In the genomic region with DNA sequence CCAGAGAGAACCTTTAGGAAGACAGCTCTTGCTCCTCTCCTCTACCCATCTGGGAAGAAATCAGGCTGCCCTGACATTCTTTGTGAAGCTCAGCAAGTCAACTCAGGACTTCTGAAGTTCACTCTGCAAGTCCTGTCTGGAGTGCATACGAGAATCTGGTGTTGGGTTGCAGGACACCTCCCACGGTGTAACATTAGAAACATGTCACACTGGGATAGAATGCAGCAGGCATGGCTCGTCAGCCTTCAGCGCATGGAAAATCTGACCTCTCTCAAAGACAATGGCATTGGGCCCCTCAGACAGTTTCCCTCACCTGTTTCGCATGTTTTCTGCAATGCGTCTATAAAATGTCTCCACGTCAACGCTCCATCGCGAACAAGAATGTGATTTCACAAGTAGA, we compare ENCODE assay signal across 18 mouse cellular contexts.
DNase-seq lines count a peak whose midpoint lies in the region; ATAC-seq and TF ChIP-seq lines count a peak whose summit lies in the region.
"Had no signal": no experiment of that assay in that cellular context is flagged by ENCODE, and none has a peak within 500 bp of the region (broad histone marks: within the 10 kb centered on the region; RNA-seq: fewer than 3 reads in every experiment).

No protein-coding gene starts in this region.

- no peaks in the 10 kb centered on the region for H3K27me3 ChIP-seq in heart, embryonic 11.5 days (ENCODE audit: control insufficient read depth, insufficient read depth, low read length)
- no peaks in the 10 kb centered on the region for H3K27me3 ChIP-seq in kidney, embryonic 14.5 days (ENCODE audit: control insufficient read depth, insufficient read depth, low read length)
- H3K27me3 ChIP-seq in limb, embryonic 14.5 days (ENCODE audit: control insufficient read depth, insufficient read depth, low read length), result no peaks in the 10 kb centered on the region
- no peaks in the 10 kb centered on the region for H3K27me3 ChIP-seq in myocyte (ENCODE audit: control insufficient read depth, insufficient read depth, insufficient read length)
- no peaks in the 10 kb centered on the region for H3K27me3 ChIP-seq in midbrain, postnatal 0 days (ENCODE audit: insufficient read depth, low read length)
- H3K27me3 ChIP-seq: forebrain, embryonic 15.5 days; heart, embryonic 13.5 days; hindbrain, embryonic 12.5 days had no signal

- H3ac ChIP-seq in myocyte (ENCODE audit: control insufficient read depth, insufficient read length), result no peak overlapping the region

- no peak overlapping the region for H3K4me2 ChIP-seq in heart, embryonic 11.5 days
- no peak overlapping the region for H3K4me2 ChIP-seq in kidney, embryonic 14.5 days (replicated peaks; ENCODE audit: low read depth, low read length)
- H3K4me2 ChIP-seq in limb, embryonic 14.5 days (replicated peaks; ENCODE audit: low read depth, low read length, severe bottlenecking), result no peak overlapping the region
- no peak overlapping the region for H3K4me2 ChIP-seq in myocyte (ENCODE audit: low read depth)
- H3K4me2 ChIP-seq in midbrain, postnatal 0 days (ENCODE audit: low read depth, low read length, poor library complexity, severe bottlenecking), result no peak overlapping the region
- H3K4me2 ChIP-seq: forebrain, embryonic 15.5 days; heart, embryonic 13.5 days; hindbrain, embryonic 12.5 days had no signal

- peaks cover 5% of the 10 kb centered on the region; the same call in 1 of the 2 replicates for H3K4me1 ChIP-seq in heart, embryonic 11.5 days (ENCODE audit: control insufficient read depth, insufficient read depth, low read length)
- no peaks in the 10 kb centered on the region for H3K4me1 ChIP-seq in kidney, embryonic 14.5 days (ENCODE audit: control insufficient read depth, insufficient read depth, low read length)
- peaks cover 11% of the 10 kb centered on the region for H3K4me1 ChIP-seq in limb, embryonic 14.5 days (ENCODE audit: control insufficient read depth, insufficient read depth, low read length)
- H3K4me1 ChIP-seq in midbrain, postnatal 0 days (ENCODE audit: insufficient read depth, low read length), result no peaks in the 10 kb centered on the region
- H3K4me1 ChIP-seq: forebrain, embryonic 15.5 days had no signal

- H3K9me3 ChIP-seq in heart, embryonic 11.5 days (replicated peaks; ENCODE audit: control insufficient read depth, low read length), result no peaks in the 10 kb centered on the region
- no peaks in the 10 kb centered on the region for H3K9me3 ChIP-seq in kidney, embryonic 14.5 days (ENCODE audit: control insufficient read depth, low read length)
- H3K9me3 ChIP-seq in limb, embryonic 14.5 days (ENCODE audit: control insufficient read depth, low read length), result no peaks in the 10 kb centered on the region
- no peaks in the 10 kb centered on the region for H3K9me3 ChIP-seq in midbrain, postnatal 0 days (ENCODE audit: low read length)
- H3K9me3 ChIP-seq: forebrain, embryonic 15.5 days; heart, embryonic 13.5 days; hindbrain, embryonic 12.5 days had no signal

- ATAC-seq in heart, embryonic 11.5 days (replicated peaks; ENCODE audit: insufficient number of reproducible peaks, low FRiP score, low TSS enrichment), result no peak
- ATAC-seq in kidney, embryonic 14.5 days (ENCODE audit: low FRiP score, low TSS enrichment), result peak; percentile 57
- peak; percentile 68 for ATAC-seq in limb, embryonic 14.5 days (ENCODE audit: low FRiP score, low read depth)
- ATAC-seq in midbrain, postnatal 0 days (ENCODE audit: low FRiP score), result no peak
- ATAC-seq: forebrain, embryonic 15.5 days; hindbrain, embryonic 16.5 days; inflammation-experienced regulatory T-cells, adult 6 months; intestine, postnatal 0 days had no signal

- H3K9ac ChIP-seq in heart, embryonic 11.5 days (ENCODE audit: low read depth, low read length), result no peak overlapping the region
- no peak overlapping the region for H3K9ac ChIP-seq in kidney, embryonic 14.5 days (ENCODE audit: low read depth, low read length)
- no peak overlapping the region for H3K9ac ChIP-seq in limb, embryonic 14.5 days (ENCODE audit: low read depth, low read length, severe bottlenecking)
- no peak overlapping the region for H3K9ac ChIP-seq in midbrain, postnatal 0 days (replicated peaks; ENCODE audit: low read length, poor library complexity, severe bottlenecking)
- H3K9ac ChIP-seq: forebrain, embryonic 15.5 days; heart, embryonic 13.5 days; hindbrain, embryonic 12.5 days had no signal

- TF ChIP-seq POLR2A in limb, embryonic 14.5 days (IDR thresholded peaks at IDR 0.05; ENCODE audit: borderline replicate concordance, extremely low read depth, insufficient read depth, insufficient read length), result no peak
- no peak for TF ChIP-seq POLR2A in myocyte (IDR thresholded peaks at IDR 0.05; ENCODE audit: insufficient read length, low read depth)

- no peaks in the 10 kb centered on the region for H3K36me3 ChIP-seq in heart, embryonic 11.5 days (ENCODE audit: control insufficient read depth, insufficient read depth, low read length)
- H3K36me3 ChIP-seq in kidney, embryonic 14.5 days (ENCODE audit: control insufficient read depth, insufficient read depth, low read length), result no peaks in the 10 kb centered on the region
- H3K36me3 ChIP-seq in limb, embryonic 14.5 days (ENCODE audit: control insufficient read depth, insufficient read depth, low read length), result no peaks in the 10 kb centered on the region
- no peaks in the 10 kb centered on the region for H3K36me3 ChIP-seq in myocyte (ENCODE audit: control insufficient read depth, insufficient read depth)
- no peaks in the 10 kb centered on the region for H3K36me3 ChIP-seq in midbrain, postnatal 0 days (ENCODE audit: insufficient read depth, low read length)
- H3K36me3 ChIP-seq: forebrain, embryonic 15.5 days; heart, embryonic 13.5 days; hindbrain, embryonic 12.5 days had no signal

- peak; percentile 79 for DNase-seq in heart, adult 11 months
- DNase-seq in kidney, adult 8-10 months, result no peak
- no peak for DNase-seq in limb, embryonic 14.5 days (ENCODE audit: low spot score)
- no peak for DNase-seq in midbrain, postnatal 0 days (ENCODE audit: low spot score)
- DNase-seq: adrenal gland, adult 2 months; adrenal gland, postnatal 25 days; cerebellum, adult 2 months; heart, postnatal 10 days had no signal

- H3K79me2 ChIP-seq in myocyte (ENCODE audit: control insufficient read depth, insufficient read depth), result no peaks in the 10 kb centered on the region

- H3K27ac ChIP-seq in heart, embryonic 11.5 days (ENCODE audit: low read depth, low read length), result no peak overlapping the region
- H3K27ac ChIP-seq in kidney, embryonic 14.5 days (ENCODE audit: low read depth, low read length), result no peak overlapping the region
- H3K27ac ChIP-seq in limb, embryonic 14.5 days (replicated peaks; ENCODE audit: low read depth, low read length), result no peak overlapping the region
- H3K27ac ChIP-seq in midbrain, postnatal 0 days (ENCODE audit: low read depth, low read length), result no peak overlapping the region
- H3K27ac ChIP-seq: forebrain, embryonic 15.5 days; heart, adult 2 months; heart, embryonic 13.5 days; hindbrain, embryonic 12.5 days had no signal

- 69% methylated on average over 10 of the region's 10 CpGs for WGBS in heart, embryonic 11.5 days (ENCODE audit: insufficient replicate concordance)
- 64% methylated on average over 10 of the region's 10 CpGs for WGBS in kidney, embryonic 14.5 days
- 70% methylated on average over 10 of the region's 10 CpGs for WGBS in limb, embryonic 14.5 days
- 80% methylated on average over 10 of the region's 10 CpGs for WGBS in midbrain, postnatal 0 days

- H3K4me3 ChIP-seq in heart, embryonic 11.5 days (ENCODE audit: low read depth, low read length), result no peak overlapping the region
- no peak overlapping the region for H3K4me3 ChIP-seq in kidney, embryonic 14.5 days (ENCODE audit: low read length)
- no peak overlapping the region for H3K4me3 ChIP-seq in limb, embryonic 14.5 days (replicated peaks; ENCODE audit: low read length)
- H3K4me3 ChIP-seq in myocyte, result no peak overlapping the region
- H3K4me3 ChIP-seq in midbrain, postnatal 0 days (ENCODE audit: low read depth, low read length), result no peak overlapping the region
- H3K4me3 ChIP-seq: forebrain, embryonic 15.5 days; heart, adult 2 months; heart, embryonic 13.5 days; hindbrain, embryonic 12.5 days had no signal

- TF ChIP-seq CTCF in midbrain, postnatal 0 days (IDR thresholded peaks at IDR 0.05), result no peak

TF ChIP-seq in myocyte, 11 proteins besides CTCF, POLR2A, EP300 and RAD21:
- TF ChIP-seq USF1 (IDR thresholded peaks at IDR 0.05; ENCODE audit: low read depth) (no peak), MAX (IDR thresholded peaks at IDR 0.05; ENCODE audit: low read depth) (no peak), TCF3 (IDR thresholded peaks at IDR 0.05; ENCODE audit: insufficient read length, low read depth) (no peak), MYOD1 (IDR thresholded peaks at IDR 0.05; ENCODE audit: control insufficient read depth in 1 of 3, insufficient read length in 2 of 3, low read depth in 2 of 3) (peak in 2 of 3 experiments; percentile 10 to 46), REST (IDR thresholded peaks at IDR 0.05; ENCODE audit: insufficient read depth, insufficient read length) (no peak), SRF (IDR thresholded peaks at IDR 0.05; ENCODE audit: control insufficient read depth, insufficient read length, low read depth) (no peak)

Comparison
In these comparisons a context has a peak if more than half of its experiments do, and no peak if none do; other contexts are left out.
1. ATAC-seq: peak in kidney, embryonic 14.5 days (single experiment) and limb, embryonic 14.5 days (single experiment); none in heart, embryonic 11.5 days (single experiment) and midbrain, postnatal 0 days (single experiment).